Mouse (Mus musculus): Measurements from ENCODE around the gene Chst12.

The Chst12 gene

DNA sequence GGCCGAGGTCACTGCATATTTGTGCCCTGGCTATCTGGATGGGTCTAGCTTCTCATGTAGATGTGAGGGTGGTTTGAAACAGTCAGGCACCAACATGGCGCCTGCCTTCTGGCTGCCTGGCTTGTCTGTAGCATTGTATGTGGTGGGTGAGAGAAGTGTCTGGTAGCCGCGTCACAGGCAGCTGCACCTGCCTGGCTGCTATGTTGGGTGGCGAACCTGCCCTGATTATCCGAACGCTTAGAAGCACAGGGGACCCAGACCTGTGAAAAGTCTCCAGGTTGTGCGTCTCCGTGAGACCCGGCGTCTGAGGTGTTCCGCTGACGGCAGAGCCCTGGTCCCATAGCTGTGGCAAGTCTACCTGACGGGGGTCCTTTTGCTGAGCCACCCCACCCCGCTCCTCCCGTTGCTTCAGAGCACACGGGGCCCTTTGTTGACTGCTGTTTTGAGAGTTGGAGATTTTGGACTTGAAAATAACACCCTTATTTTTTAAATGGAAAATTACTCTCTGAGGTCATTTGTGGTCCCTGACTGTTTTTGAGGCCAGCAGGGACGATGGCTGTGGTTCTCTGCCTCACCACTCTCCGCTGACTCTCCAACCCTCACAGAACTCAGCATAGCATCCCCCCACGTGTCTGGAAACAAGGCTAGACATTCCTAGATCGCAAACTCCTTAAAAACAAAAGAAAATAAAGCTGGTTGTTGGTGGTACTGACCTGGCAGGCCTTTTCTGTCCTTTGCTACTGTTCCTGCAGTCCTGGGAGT lies 12.0 kb downstream of the Chst12 start:
- DNase-seq (ENCODE audit: low read depth, low spot score) = no peak

DNA sequence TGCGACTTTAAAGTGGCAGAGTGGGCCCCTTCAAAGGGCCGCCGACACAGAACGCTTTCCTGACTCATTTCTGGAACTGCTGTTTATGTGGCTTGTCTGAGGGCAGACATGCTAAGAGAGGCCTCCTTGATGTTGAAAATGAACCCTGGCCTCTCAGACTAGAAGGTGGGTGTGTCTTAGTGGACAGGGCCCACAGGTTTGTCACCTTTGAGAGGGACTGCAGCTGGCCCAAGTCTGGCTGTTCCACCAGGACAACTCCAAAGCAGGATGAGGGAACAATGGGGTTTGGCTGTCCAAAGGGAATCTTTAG lies 12.5 kb downstream of the Chst12 start:
- peak; percentile 57 for DNase-seq (ENCODE audit: low read depth, low spot score)

DNA sequence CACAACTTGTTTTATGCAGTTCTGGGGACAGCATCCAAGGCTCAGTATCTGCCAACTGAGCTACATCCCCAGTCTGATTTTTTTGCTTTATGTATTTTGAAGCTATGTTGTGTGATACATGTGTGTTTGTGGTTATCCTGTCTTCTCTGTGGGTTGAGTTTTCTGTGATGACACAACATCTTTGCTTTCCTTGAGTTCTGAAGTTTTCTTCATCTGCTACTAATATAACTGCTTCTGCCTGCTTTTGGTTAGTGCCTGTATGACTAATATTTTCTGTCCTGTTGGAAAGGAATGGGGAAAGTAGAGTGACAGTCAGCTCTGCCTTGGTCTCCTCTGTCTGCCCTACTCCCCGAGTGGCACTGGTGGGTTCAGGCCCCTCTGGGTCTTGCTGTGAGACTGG lies 15.8 kb downstream of the Chst12 start:
- no peak for DNase-seq (ENCODE audit: low read depth, low spot score)

DNA sequence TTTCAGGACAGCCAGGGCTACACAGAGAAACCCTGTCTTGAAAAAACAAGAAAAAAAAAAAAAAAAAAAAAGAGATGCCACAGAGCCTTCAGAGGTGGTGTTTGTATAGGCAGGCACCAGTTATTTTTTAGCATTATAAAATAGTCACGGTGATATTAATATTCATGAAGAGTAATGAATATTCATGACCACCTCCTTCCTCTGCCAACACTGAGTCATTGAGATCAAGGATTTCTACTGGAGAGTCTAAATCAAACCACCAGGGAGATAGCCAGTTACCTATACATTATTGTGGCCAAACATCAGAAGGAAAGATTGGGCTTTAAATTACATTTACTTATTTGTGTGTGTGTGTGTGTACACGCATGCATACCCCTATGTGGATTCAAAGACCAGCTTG lies 21.4 kb downstream of the Chst12 start:
- DNase-seq (ENCODE audit: low read depth, low spot score) = no peak

DNA sequence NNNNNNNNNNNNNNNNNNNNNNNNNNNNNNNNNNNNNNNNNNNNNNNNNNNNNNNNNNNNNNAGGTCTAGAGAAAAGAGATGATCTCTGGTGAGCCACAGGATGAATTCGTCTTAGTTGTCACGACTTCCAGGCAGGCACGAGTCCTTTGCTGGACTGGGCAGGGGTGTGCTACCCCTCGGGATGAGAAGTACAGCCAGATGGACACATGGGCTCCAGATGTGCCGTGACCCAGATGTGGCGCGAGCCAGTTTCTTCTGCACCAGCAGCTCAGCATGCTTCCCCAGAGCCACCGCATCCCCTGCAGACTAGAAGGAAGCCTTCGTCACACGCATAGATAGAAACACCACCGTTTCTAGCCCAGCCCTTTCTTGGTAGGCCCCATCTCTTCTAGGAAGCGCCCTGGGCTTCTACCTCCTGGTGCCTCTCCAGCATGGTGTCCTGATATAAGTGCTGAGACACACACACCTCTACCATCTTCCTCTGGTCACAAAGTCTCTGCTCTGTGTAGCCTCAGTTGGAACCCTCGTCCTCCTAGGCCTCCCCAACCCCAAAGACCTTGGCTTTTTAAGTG lies 32.8 kb downstream of the Chst12 start:
- DNase-seq (ENCODE audit: low read depth, low spot score) = no peak

DNA sequence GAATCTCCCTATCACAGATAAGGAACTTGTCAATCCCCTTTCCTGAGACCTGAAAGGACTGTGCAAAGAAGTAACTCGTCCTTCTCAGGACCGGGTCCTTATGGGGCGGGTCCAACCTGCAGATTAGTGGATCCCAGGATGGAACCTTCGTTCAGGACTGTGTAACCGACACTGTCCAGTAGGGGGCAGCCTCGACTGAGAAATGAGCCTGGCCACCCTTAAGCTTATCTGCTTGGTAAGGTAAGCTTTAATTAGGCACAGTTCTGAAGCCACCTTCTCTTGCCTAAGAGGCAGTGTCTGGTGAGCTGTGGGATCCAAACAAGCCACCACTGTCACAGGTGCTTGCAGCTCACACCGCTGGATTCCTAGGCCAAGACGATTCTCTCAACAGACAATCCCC lies 34.8 kb downstream of the Chst12 start:
- DNase-seq (ENCODE audit: low read depth, low spot score) = peak; percentile 81

DNA sequence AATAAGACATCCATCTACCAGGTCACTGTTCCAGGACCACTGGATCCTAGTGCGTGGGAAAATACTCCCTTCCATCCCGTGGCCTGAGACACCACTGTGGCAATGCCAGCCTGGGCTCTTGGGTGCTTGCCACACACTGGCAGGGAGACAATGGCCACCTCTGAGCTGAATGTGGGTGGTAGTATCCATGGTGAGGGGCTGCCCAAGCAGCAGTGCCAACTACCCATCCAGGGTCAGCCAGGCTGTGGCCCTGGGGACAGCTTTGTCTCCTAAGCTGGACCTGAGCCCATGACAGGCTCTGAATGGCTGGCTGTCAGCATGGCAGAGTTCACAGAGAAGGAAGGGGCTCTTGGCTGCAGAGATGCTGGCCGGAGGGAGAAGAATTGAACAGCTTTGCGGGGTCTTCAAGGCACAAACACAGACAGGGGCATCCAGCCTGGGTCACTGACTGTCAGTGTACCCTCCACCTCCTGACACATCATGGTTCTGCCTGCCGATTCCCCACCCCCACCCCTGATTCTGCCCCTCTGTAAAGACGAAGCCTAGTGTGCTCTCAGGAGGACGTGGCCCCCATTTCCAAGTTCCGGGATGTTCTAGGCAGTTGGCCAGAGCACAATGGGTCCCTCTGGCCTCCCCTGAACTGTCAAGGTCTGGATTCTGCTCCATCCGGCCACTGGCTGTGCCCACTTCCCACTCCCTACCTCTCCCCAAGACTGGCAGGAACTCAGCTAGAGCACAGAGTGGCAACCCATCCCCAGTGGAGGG lies 37.6 kb downstream of the Chst12 start:
- no peak for DNase-seq (ENCODE audit: low read depth, low spot score)

DNA sequence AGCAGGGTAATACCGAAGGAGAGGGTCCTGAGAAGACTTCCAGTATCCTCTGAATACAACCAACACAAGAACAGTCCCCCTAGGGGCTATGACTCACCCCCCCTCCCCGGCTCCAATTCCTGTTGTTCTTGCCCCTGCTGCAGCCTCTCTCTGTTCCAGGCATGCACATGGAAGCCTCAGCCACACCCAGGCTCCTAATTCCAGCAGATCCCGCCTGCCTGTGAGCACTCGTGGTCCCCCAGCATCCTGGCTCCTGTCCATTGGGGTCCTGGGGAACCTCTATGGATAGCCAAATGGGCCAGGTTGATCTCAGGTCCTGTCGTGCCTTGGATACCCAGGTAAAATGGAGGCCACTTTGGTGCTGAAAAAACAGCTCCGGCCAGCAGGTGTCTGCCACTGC lies 40.3 kb downstream of the Chst12 start:
- DNase-seq (ENCODE audit: low read depth, low spot score) = no peak

DNA sequence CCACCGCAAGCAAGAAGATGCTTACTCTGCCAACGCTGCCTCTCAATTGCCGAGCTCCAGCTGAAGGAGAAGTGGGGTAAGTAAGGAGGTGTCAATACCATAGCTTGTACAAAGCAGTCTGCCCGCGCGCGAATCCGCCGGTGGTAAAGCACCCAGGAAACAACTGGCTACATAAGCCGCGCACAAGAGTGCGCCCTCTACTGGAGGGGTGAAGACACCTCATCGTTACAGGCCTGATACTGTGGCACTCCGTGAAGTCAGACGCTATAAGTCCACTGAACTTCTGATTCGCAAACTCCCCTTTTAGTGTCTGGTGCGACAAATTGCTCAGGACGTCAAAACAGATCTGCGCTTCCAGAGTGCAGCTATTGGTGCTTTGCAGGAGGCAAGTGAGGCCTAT lies 41.0 kb downstream of the Chst12 start:
- DNase-seq (ENCODE audit: low read depth, low spot score) = no peak

DNA sequence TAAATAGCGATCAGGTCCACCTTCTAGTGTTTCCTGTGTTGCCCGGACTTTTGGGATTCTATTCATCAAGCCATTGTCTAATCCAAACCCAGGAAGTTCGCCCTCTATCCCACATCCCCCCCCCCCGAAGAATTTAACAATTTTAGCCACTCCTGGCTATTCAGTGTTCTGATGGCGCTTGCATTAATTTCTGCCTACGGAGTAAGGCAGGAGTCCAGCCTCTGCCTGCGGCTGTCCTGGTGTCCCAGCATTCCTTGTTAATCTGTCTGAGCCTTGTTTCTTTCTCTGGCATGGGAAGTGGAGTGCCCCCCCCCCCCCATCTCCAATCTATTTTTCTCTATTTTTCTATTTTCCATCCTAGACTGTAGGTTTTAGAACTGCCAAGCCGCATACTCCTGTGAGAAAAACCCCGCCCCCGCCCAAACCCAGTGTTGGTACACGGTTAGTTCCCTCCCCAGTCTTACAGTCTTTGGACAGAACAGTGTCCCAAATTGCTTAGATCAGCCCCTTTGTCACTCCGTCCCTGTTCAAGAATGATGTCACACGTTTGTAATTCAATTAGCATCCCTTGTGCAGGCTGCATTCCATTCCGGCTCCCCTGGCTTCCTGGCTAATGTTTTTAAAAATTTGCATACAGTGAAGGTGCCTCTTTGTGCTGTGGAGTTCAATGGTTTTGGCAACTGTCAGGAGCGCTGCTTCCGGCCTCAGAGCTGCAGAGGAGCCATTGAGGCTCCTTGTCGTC lies 44.1 kb downstream of the Chst12 start:
- no peak for DNase-seq (ENCODE audit: low read depth, low spot score)

DNA sequence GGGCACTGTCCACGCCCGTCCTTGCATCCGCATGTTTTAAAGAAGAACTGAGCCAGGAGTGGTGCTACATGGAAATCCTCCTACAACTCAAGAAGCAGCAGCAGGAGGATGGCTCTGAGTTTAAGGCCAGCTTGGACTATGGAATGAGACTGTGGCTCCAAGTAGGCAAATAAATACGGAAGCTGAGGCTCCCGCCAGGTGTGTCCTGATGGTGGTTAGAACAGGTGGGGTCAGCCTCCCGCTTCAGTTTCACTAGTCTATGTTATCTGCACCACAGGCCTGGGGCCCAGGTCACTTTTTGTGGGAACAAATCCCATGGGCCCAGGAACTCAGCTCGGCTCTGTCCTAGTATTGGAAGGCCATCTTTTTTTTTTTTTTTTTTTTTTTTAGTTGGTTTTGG lies 48.4 kb downstream of the Chst12 start:
- DNase-seq (ENCODE audit: low read depth, low spot score) = no peak

DNA sequence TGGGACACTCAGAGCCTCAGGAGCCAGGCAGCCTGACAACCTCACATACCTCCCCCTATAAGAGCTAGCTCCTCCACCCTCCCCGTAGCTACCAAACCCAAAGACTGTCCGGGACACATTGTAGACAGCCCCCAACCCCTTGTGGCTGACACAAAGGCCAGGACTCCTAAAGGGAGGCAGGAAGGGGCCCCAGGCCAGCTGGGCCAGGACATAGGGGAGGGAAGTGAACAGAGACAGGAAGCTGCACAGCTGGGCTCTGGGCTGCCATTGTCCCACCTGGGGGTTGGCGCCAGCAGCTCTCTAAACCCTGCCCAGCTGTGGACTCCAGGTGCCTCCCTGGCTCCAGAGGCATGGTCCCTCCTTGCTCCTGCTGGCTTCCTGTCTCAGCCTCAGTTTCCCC lies 51.5 kb downstream of the Chst12 start:
- no peak for DNase-seq (ENCODE audit: low read depth, low spot score)

DNA sequence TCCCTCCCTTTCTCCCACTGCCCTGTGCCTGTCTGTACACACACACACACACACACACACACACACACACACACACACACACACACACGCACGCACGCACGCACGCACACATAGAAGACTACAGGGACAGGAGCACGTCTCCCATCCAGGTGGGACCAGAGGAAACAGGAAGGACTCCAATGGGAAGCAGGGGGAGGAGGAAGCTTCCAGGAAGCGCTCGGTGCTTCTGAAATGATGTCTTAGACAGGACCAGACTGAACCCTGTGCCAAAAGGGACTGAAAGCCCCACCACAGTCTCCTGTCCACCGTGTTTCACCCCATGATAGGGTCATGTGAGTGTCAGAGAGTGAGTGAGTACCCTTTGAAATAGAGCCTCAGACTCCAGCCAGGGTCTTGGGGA lies 57.3 kb downstream of the Chst12 start:
- DNase-seq (ENCODE audit: low read depth, low spot score) = no peak

DNA sequence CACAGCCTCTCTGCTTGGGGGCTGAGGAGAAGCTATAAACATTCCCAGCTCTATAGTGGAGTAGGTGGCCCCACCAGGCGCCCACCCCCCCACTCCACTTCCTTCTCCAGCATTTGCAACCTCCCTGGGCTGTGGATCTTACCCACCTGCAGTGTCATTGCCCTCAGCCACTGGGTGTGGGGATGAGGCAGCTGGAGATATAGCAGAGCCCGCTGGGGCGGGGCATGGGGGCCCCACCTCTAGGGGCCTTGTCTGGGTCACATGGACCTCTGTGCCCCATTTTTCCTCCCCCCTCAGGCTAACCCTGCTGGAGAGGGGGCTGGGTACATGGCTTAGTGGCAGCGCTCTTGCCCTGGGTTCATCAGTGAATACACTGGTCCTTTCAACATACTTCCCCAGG lies 59.5 kb downstream of the Chst12 start, which contains the start of gene Grifin:
Gene Grifin (minus strand): TSS at position 176 of the 400 bp plus-strand sequence.
- no peak for DNase-seq (ENCODE audit: low read depth, low spot score)

DNA sequence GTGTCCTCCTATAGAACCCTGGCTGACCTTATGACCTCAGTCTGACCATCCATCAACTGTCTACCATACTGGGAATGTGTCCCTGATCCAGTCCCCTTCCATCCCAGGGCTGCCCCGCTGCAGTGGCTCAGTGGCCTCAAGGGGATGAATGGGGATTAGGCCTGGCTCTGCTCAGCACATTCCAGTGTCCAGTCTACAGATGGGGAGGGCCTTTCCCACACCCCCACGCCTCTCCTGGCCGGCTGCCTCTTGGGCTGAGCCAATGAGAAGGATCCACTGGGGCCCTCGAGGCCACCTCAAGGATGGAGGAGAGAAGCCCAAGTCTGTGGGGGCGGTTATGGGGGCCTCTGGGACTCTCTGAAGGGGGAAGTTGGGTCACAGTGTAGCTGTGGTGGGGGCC lies 60.1 kb downstream of the Chst12 start:
- DNase-seq (ENCODE audit: low read depth, low spot score) = no peak

DNA sequence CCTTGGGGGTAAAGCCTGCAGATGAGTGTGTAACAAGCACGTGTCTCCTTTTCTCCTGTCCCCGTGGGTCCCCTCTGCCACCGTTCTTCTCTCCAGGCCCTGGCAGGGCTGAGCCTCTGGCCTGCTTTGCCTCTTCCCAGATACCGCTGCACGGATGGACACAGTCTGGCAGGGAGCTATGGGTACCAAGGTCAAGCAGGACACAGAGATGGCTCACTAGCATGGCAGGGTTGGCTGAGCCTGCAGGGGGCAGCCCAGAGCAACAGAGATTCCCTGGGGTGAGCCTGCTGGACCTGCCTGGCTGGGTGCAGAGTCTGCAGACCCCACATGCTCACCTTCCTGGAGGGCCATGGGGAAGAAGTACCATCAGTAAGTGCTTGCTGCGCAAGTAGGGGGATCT lies 60.5 kb downstream of the Chst12 start:
- peak; percentile 44 for DNase-seq (ENCODE audit: low read depth, low spot score)

DNA sequence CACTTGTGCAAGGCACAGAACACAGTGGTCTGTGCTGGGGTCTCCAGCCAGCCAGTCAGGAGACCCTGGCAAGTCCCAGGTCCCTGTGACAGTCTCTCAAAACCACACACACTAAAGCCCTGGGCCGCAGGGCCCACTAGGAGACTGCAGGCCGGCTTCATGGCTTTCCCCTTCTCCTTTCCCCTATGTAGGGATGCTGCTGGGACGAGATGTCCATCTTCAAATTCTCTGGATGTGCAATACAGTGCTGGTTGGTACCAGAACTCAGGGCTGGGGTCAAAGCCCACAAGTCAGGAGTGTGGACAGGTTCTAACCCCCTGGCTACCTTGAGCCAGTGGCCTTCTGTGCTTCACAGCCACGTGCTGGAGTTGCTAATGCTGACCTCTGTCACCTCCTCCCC lies 60.9 kb downstream of the Chst12 start:
- DNase-seq (ENCODE audit: low read depth, low spot score) = no peak

DNA sequence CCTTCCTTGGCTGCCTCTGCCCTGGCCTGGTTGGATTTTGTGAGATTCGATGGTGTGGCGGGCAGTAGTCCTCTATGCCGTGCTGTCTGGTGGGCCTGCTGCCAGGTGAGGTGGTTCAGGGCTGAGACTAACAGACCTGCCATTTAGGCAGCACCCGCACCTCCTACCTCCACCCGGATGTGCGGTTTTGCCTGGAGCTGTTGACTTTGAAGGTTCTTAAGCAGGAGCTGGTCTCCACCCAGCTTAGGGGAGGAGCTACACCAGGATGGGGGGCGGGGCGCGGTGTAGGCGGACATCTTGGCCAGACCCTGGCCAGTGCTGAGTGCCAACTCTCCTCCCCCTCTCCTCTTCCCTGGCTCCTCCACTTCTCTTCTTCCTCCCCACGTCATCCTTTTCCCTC lies 62.0 kb downstream of the Chst12 start:
- DNase-seq (ENCODE audit: low read depth, low spot score) = peak; percentile 91

DNA sequence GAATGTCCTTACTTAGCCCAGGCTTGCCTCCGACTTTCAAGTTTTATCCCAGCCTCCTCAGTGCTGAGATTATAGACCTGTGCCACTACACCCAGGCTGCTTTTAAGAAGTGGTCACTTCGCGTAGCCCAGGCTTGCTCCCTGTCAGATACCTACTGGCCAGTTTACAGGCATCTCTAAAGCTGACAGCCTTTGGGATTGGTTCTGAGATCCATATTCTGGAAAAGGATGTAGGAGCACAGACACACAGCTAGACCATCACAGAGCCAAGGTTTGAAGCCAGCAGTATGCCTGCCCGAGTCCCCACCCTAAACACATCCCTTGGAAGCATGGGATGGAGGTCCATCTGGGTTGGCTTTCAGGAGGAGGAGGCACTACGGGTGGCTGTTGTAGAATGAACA lies 62.4 kb downstream of the Chst12 start:
- DNase-seq (ENCODE audit: low read depth, low spot score) = no peak

DNA sequence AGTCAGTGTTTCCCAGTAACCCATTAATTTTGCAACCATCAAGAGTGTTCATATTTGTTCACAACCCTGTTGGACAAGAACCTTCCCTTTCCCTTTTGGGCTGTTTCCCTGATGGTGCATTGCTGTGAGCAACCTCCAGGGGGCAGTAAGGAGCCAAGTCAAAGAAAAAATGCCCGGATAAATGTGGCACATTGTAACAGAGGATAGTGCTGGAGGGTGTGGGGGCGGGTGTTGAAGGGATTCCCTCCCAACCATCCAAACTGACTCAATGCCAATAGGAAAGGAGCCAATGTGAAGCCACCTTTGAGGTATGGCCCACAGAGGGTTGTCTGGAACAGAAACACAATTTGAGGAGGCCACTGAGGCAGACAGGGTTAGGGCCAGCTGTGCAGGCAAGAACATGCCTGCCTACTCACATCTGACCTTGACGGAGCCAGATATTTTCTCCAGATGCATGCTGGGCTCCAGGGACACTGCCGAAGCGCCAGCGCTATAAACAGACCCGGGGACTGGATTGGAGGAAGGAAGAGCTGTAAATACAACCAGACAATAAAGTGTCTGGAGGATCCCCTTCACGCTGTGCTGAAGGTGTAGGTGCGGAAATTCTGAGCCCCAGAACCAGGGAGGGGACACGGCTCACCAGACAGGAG lies 63.1 kb downstream of the Chst12 start:
- peak; percentile 70 for DNase-seq (ENCODE audit: low read depth, low spot score)

DNA sequence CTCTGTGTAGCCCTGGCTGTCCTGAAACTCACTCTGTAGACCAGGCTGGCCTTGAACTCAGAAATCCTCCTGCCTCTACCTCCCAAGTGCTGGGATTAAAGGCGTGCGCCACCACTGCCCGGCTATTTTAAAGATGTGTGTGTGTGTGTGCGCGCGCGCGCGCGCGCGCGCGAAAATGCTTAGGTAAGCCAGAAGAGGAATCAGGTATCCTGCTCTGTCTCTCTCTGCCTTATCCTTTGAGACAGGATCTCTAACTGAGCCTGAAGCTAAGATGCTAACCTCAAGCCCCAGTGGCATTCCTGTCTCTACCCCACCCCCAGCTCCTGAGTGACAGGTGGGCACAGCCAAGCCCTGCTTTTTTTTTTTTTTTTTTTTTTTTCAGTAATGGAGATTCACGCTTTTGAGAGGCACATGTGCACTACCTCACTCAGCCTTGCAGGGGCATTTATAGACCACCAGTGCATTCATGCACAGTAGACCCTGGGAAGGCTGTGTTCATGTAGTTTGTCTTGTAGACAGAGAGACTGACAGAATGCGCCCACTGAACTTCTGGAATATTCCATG lies 63.8 kb downstream of the Chst12 start:
- DNase-seq (ENCODE audit: low read depth, low spot score) = no peak
